Mouse (Mus musculus): ENCODE data around the gene Aatk.

- TF ChIP-seq CTCF (IDR thresholded peaks at IDR 0.05; ENCODE audit: extremely low read depth, insufficient read depth, low read length) (no peak), POLR2A (IDR thresholded peaks at IDR 0.05; ENCODE audit: extremely low read depth, insufficient read depth, low read length) (no peak)
Observed at GRCm38 (mm10) chr11:120009937-120010336, 37.0 kb downstream of the Aatk start.
